Mouse (Mus musculus): ENCODE measurements around the gene Bin2.
"Not testable (repeated sequence)": the region's sequence is repeated elsewhere in the genome, so short reads cannot be mapped to it uniquely, and the experiment has no call there.

Gene Bin2

GRCm38 (mm10) chr15:100641226-100641810 lies 28.0 kb downstream of the Bin2 start:
- DNase-seq, result no peak

- DNase-seq, result no peak
These were observed 29.2 kb downstream of the Bin2 start for GRCm38 (mm10) chr15:100639972-100640750.

- peak in 1 of 2 experiments; percentile 65 for DNase-seq
These were observed 31.7 kb downstream of the Bin2 start for GRCm38 (mm10) chr15:100637661-100638060.

- peak; percentile 86 to 90 for DNase-seq
These were observed 32.5 kb downstream of the Bin2 start, which contains the start of gene Smagp for GRCm38 (mm10) chr15:100636700-100637501. Gene Smagp (minus strand): TSS chr15:100636940.

- DNase-seq, result no peak
These were observed 33.3 kb downstream of the Bin2 start for GRCm38 (mm10) chr15:100635851-100636645.

- no peak for DNase-seq
These were observed 34.1 kb downstream of the Bin2 start for GRCm38 (mm10) chr15:100635239-100635638.

- DNase-seq, result no peak
These were observed 36.0 kb downstream of the Bin2 start for GRCm38 (mm10) chr15:100633341-100633740.

GRCm38 (mm10) chr15:100632323-100632722 lies 37.0 kb downstream of the Bin2 start:
- no peak for DNase-seq

- DNase-seq, result no peak
These were observed 37.7 kb downstream of the Bin2 start for GRCm38 (mm10) chr15:100631454-100632170.

GRCm38 (mm10) chr15:100630126-100630525 lies 39.2 kb downstream of the Bin2 start:
- no peak for DNase-seq

GRCm38 (mm10) chr15:100628797-100629196 lies 40.6 kb downstream of the Bin2 start:
- DNase-seq, result no peak

- DNase-seq, result no peak
These were observed 41.5 kb downstream of the Bin2 start for GRCm38 (mm10) chr15:100627774-100628370.

GRCm38 (mm10) chr15:100627287-100627686 lies 42.1 kb downstream of the Bin2 start:
- DNase-seq, result no peak

- DNase-seq, result no peak
These were observed 44.9 kb downstream of the Bin2 start for GRCm38 (mm10) chr15:100624435-100624834.

GRCm38 (mm10) chr15:100623754-100624153 lies 45.6 kb downstream of the Bin2 start:
- no peak for DNase-seq

GRCm38 (mm10) chr15:100622164-100622563 lies 47.2 kb downstream of the Bin2 start:
- no peak for DNase-seq

- not testable (repeated sequence) for DNase-seq
These were observed 47.7 kb downstream of the Bin2 start for GRCm38 (mm10) chr15:100621671-100622070.

- no peak for DNase-seq
These were observed 50.2 kb downstream of the Bin2 start for GRCm38 (mm10) chr15:100619200-100619599.

- no peak for DNase-seq
These were observed 53.1 kb downstream of the Bin2 start for GRCm38 (mm10) chr15:100616221-100616620.

GRCm38 (mm10) chr15:100615825-100616220 lies 53.5 kb downstream of the Bin2 start:
- peak; percentile 84 to 88 for DNase-seq
